Mouse (Mus musculus) bone marrow, adult 2 months (tissue): Measurements from ENCODE around the gene Gdap2.

Source experiments
- CTCF ChIP-seq: fragments of 200-500 bp; IDR thresholded peaks from 2 replicates; pipeline ENCODE4 v1.5.1; 2011; ENCODE audit warnings: low read length, control low read depth; ENCODE audit not compliant: control insufficient read depth, insufficient read depth
- POLR2A ChIP-seq: fragments of 200-500 bp; IDR thresholded peaks from 2 replicates; pipeline ENCODE4 v1.6.1; 2011; ENCODE audit warnings: low read depth, mild to moderate bottlenecking, control low read depth, low read length, borderline replicate concordance; ENCODE audit not compliant: control insufficient read depth

GRCm38 (mm10) chr3:100163556-100163955, 1.4 kb downstream of the Gdap2 start:
- TF ChIP-seq POLR2A (no peak), CTCF (no peak)
